Mouse (Mus musculus): ENCODE results near the gene Entr1. TPM values are rescaled to one million over a fixed set of nuclear protein-coding genes. Genes with fewer than 3 reads are reported as not detected.

Entr1 gene
- polyA plus RNA-seq (2012; rRNA removed; ENCODE audit: low replicate concordance) = 46.8 and 50.7 TPM in 2 replicates

GRCm38 (mm10) chr2:26389154-26389690, at the start of gene Entr1, which contains the start of gene Pmpca:
Gene Entr1, minus strand, starts transcription at chr2:26389316.
Gene Pmpca, plus strand, starts transcription at chr2:26389339.

GRCm38 (mm10) chr2:26408515-26409356, 19.6 kb upstream of the Entr1 start, which contains the start of gene Inpp5e:
Gene Inpp5e, minus strand, starts transcription at chr2:26409203.

GRCm38 (mm10) chr2:26380131-26380771, 8.9 kb downstream of the Entr1 start, which contains the start of gene Snapc4:
Gene Snapc4, minus strand, starts transcription at chr2:26380653.

GRCm38 (mm10) chr2:26360772-26361171, 28.3 kb downstream of the Entr1 start, which contains the start of gene Card9:
Gene Card9, minus strand, starts transcription at chr2:26360918.

GRCm38 (mm10) chr2:26351358-26352290, 37.5 kb downstream of the Entr1 start, which contains the start of gene Dnlz:
Gene Dnlz, minus strand, starts transcription at chr2:26352110.

Other genes starting within 250 kb of the Entr1 start
- gene Lhx3, start 181.0 kb downstream of the Entr1 start, polyA plus RNA-seq (2012; rRNA removed; ENCODE audit: low replicate concordance) = 0.05 TPM in 1 of 2 replicates, not detected in the other
- 8.1 and 9.7 TPM in 2 replicates for gene Qsox2, start 151.8 kb downstream of the Entr1 start, polyA plus RNA-seq (2012; rRNA removed; ENCODE audit: low replicate concordance)
- 0.17 and 0.49 TPM in 2 replicates for gene Ccdc187, start 94.8 kb downstream of the Entr1 start, polyA plus RNA-seq (2012; rRNA removed; ENCODE audit: low replicate concordance)
- 8.5 and 9.0 TPM in 2 replicates for gene Gpsm1, start 73.8 kb downstream of the Entr1 start, polyA plus RNA-seq (2012; rRNA removed; ENCODE audit: low replicate concordance)
- 20.7 and 26.3 TPM in 2 replicates for gene Dnlz, start 37.2 kb downstream of the Entr1 start, polyA plus RNA-seq (2012; rRNA removed; ENCODE audit: low replicate concordance)
- gene Card9, start 28.4 kb downstream of the Entr1 start, polyA plus RNA-seq (2012; rRNA removed; ENCODE audit: low replicate concordance) = 2.8 and 3.7 TPM in 2 replicates
- gene Snapc4, start 8.7 kb downstream of the Entr1 start, polyA plus RNA-seq (2012; rRNA removed; ENCODE audit: low replicate concordance) = 19.9 and 28.1 TPM in 2 replicates
- 11.9 and 37.6 TPM in 2 replicates for gene Pmpca, start within 50 bp of the Entr1 start, polyA plus RNA-seq (2012; rRNA removed; ENCODE audit: low replicate concordance)
- gene Inpp5e, start 19.9 kb upstream of the Entr1 start, polyA plus RNA-seq (2012; rRNA removed; ENCODE audit: low replicate concordance) = 11.2 and 15.5 TPM in 2 replicates
- 53.8 and 75.0 TPM in 2 replicates for gene Sec16a, start 55.9 kb upstream of the Entr1 start, polyA plus RNA-seq (2012; rRNA removed; ENCODE audit: low replicate concordance)
- 10.2 and 14.7 TPM in 2 replicates for gene Notch1, start 127.3 kb upstream of the Entr1 start, polyA plus RNA-seq (2012; rRNA removed; ENCODE audit: low replicate concordance)
- gene Egfl7, start 190.7 kb upstream of the Entr1 start, polyA plus RNA-seq (2012; rRNA removed; ENCODE audit: low replicate concordance) = 110 and 122 TPM in 2 replicates
- not detected in 2 replicates for gene Gm20532, start 197.3 kb upstream of the Entr1 start, polyA plus RNA-seq (2012; rRNA removed; ENCODE audit: low replicate concordance)
- 242 and 435 TPM in 2 replicates for gene Agpat2, start 215.1 kb upstream of the Entr1 start, polyA plus RNA-seq (2012; rRNA removed; ENCODE audit: low replicate concordance)
- gene Fam69b, start 239.1 kb upstream of the Entr1 start, polyA plus RNA-seq (2012; rRNA removed; ENCODE audit: low replicate concordance) = 5.5 and 9.1 TPM in 2 replicates

All from duodenum, adult 2 months (tissue).